Mouse (Mus musculus): ENCODE data around the gene Lrrc7. TPM values are rescaled to one million over a fixed set of nuclear protein-coding genes. Genes with fewer than 3 reads are reported as not detected.
"Not testable (repeated sequence)": the region's sequence is repeated elsewhere in the genome, so short reads cannot be mapped to it uniquely, and the experiment has no call there.

The Lrrc7 gene
- total RNA-seq, 2 experiments from 2014 or later = 119 to 126 TPM

- peak in 1 of 2 experiments; percentile 61 for DNase-seq (ENCODE audit: low spot score in 2 of 2)
- TF ChIP-seq CTCF (conservative IDR thresholded peaks at IDR 0.05) = no peak
- Histone ChIP-seq H3K27ac (peak overlapping the region; percentile 77), H3K4me3 (no peak overlapping the region)
These were observed 421.4 kb downstream of the Lrrc7 start for GRCm38 (mm10) chr3:158140629-158141028.

- H3K27ac ChIP-seq = peak overlapping the region; percentile 32; the same call in 1 of the 2 replicates
- DNase-seq (ENCODE audit: low spot score in 2 of 2) = no peak
- no peak overlapping the region for H3K4me3 ChIP-seq
- no peak for TF ChIP-seq CTCF (conservative IDR thresholded peaks at IDR 0.05)
These were observed 424.2 kb downstream of the Lrrc7 start for GRCm38 (mm10) chr3:158137796-158138195.

GRCm38 (mm10) chr3:158131672-158132071 is 430.3 kb downstream of the Lrrc7 start:
- no peak for TF ChIP-seq CTCF (conservative IDR thresholded peaks at IDR 0.05)
- Histone ChIP-seq H3K4me3 (no peak overlapping the region), H3K27ac (no peak overlapping the region)
- no peak for DNase-seq (ENCODE audit: low spot score in 2 of 2)

- Histone ChIP-seq H3K27ac (no peak overlapping the region), H3K4me3 (no peak overlapping the region)
- TF ChIP-seq CTCF (conservative IDR thresholded peaks at IDR 0.05) = no peak
- DNase-seq (ENCODE audit: low spot score in 2 of 2) = no peak
These were observed 430.8 kb downstream of the Lrrc7 start for GRCm38 (mm10) chr3:158131233-158131632.

GRCm38 (mm10) chr3:158122899-158123298 is 439.1 kb downstream of the Lrrc7 start:
- Histone ChIP-seq H3K27ac (no peak overlapping the region), H3K4me3 (no peak overlapping the region)
- no peak for DNase-seq (ENCODE audit: low spot score in 2 of 2)
- TF ChIP-seq CTCF (conservative IDR thresholded peaks at IDR 0.05) = no peak

GRCm38 (mm10) chr3:158105260-158105659 is 456.8 kb downstream of the Lrrc7 start:
- TF ChIP-seq CTCF (conservative IDR thresholded peaks at IDR 0.05) = no peak
- no peak for DNase-seq (ENCODE audit: low spot score in 2 of 2)
- peak overlapping the region; percentile 41 for H3K27ac ChIP-seq
- H3K4me3 ChIP-seq = no peak overlapping the region

GRCm38 (mm10) chr3:158103467-158103866 is 458.6 kb downstream of the Lrrc7 start:
- Histone ChIP-seq H3K4me3 (no peak overlapping the region), H3K27ac (no peak overlapping the region)
- no peak for DNase-seq (ENCODE audit: low spot score in 2 of 2)
- TF ChIP-seq CTCF (conservative IDR thresholded peaks at IDR 0.05) = no peak

- H3K27ac ChIP-seq; H3K4me3 ChIP-seq; DNase-seq (ENCODE audit: low spot score in 2 of 2): not testable (repeated sequence)
These were observed 459.5 kb downstream of the Lrrc7 start for GRCm38 (mm10) chr3:158102530-158102929.

- DNase-seq (ENCODE audit: low spot score in 2 of 2); H3K27ac ChIP-seq; H3K4me3 ChIP-seq: not testable (repeated sequence)
These were observed 460.0 kb downstream of the Lrrc7 start for GRCm38 (mm10) chr3:158102043-158102442.

GRCm38 (mm10) chr3:158093919-158094318 is 468.1 kb downstream of the Lrrc7 start:
- TF ChIP-seq CTCF (conservative IDR thresholded peaks at IDR 0.05) = no peak
- DNase-seq (ENCODE audit: low spot score in 2 of 2) = peak in 1 of 2 experiments; percentile 9
- peak overlapping the region; percentile 59; the same call in 1 of the 2 replicates for H3K27ac ChIP-seq
- no peak overlapping the region for H3K4me3 ChIP-seq

- TF ChIP-seq CTCF (conservative IDR thresholded peaks at IDR 0.05) = no peak
- Histone ChIP-seq H3K27ac (peak overlapping the region; percentile 86), H3K4me3 (no peak overlapping the region)
- DNase-seq (ENCODE audit: low spot score in 2 of 2) = peak; percentile 75 to 81
These were observed 470.4 kb downstream of the Lrrc7 start for GRCm38 (mm10) chr3:158091601-158092000.

- no peak for DNase-seq (ENCODE audit: low spot score in 2 of 2)
- no peak for TF ChIP-seq CTCF (conservative IDR thresholded peaks at IDR 0.05)
- H3K27ac ChIP-seq = no peak overlapping the region
- no peak overlapping the region for H3K4me3 ChIP-seq
These were observed 484.2 kb downstream of the Lrrc7 start for GRCm38 (mm10) chr3:158077828-158078227.

- Histone ChIP-seq H3K27ac (no peak overlapping the region; the same call in 1 of the 2 replicates), H3K4me3 (no peak overlapping the region)
- no peak for DNase-seq (ENCODE audit: low spot score in 2 of 2)
- no peak for TF ChIP-seq CTCF (conservative IDR thresholded peaks at IDR 0.05)
These were observed 484.6 kb downstream of the Lrrc7 start for GRCm38 (mm10) chr3:158077380-158077772.

GRCm38 (mm10) chr3:158076685-158077379 is 485.2 kb downstream of the Lrrc7 start:
- Histone ChIP-seq H3K4me3 (no peak overlapping the region), H3K27ac (no peak overlapping the region; the same call in 1 of the 2 replicates)
- no peak for DNase-seq (ENCODE audit: low spot score in 2 of 2)
- peak; percentile 87 for TF ChIP-seq CTCF (conservative IDR thresholded peaks at IDR 0.05)

All from layer of hippocampus, adult 2 months (tissue).